Mouse (Mus musculus) retina, adult 2 months (tissue): Measurements from ENCODE around the gene Pcgf1.

ENCODE experiments used
- DNase-seq: peaks from one replicate; pipeline ENCODE4 v3.0.0-alpha.2; 2012; ENCODE audit warnings: low read depth, low spot score

Pcgf1 gene

DNA sequence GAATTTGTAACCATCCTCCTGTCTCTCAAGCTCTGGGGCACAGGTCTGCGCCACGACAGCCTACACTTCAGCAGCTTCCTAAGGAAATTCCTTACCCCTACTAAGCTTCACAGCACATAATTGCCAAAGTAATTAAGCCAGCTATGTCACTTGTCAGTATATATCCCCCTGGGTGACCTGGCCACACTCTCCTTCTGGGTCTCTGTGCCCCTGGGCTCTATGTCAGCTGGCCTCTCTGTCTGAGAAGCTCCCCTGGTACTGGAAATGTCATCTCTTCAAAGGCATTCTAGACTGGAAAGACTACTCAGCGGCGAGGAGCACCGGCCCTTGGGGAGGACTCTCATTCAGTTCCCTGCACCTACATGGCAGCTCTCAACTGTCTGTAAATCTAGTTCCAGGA lies 45.3 kb downstream of the Pcgf1 start:
- DNase-seq = no peak

- DNase-seq = peak; percentile 91
These were observed 47.2 kb downstream of the Pcgf1 start for GRCm38 (mm10) chr6:83124851-83125312.

DNA sequence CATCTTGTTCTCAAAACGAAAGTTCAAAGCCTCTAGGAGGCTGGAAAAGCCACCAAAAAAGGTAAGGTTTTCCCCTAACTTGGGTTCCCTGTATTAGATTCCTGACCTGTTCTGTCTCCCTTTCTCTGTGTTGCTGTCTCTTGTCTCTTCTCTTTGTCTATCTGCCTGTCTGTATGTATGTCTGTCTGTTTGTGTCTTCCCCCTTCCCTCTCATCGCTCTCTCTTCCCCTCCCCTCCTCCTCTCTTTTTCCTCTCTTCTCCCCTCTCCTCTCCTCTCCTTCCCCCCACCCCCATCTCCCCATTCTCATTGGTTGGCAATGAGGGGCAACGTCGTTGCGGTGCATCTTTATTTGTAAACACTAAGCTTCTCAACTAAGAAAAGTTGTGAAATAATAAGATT lies 47.7 kb downstream of the Pcgf1 start, which contains the start of gene Ino80b:
Gene Ino80b (minus strand): TSS at position 101 of the 400 bp plus-strand sequence.
- no peak for DNase-seq

DNA sequence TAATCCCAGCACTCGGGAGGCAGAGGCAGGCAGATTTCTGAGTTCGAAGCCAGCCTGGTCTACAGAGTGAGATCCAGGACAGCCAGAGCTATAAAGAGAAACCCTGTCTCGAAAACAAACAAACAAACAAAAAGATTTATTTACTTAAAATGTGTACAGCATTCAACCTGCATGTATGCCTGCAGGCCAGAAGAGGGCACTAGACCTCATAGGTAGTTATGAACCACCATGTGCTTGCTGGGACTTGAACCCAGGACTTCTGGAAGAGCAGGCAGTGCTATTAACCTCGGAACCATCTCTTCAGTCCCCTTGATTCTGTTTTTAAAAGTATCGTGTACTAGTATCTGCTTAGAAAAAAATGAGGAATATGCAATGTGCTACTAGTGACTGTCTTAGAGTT lies 49.8 kb downstream of the Pcgf1 start:
- DNase-seq = no peak
